Mouse (Mus musculus) G1E (cell line): ENCODE data around the gene Clp1.

Experiments
- CTCF ChIP-seq: IDR thresholded peaks from 2 replicates; pipeline ENCODE4 v1.5.1; 2012; ENCODE audit warnings: low read depth, low read length, inconsistent platforms, mixed read lengths
- GATA1 ChIP-seq: IDR thresholded peaks from 2 replicates; pipeline ENCODE4 v1.6.1; 2012; ENCODE audit warnings: borderline replicate concordance, low read length, inconsistent platforms, mixed read lengths
- TAL1 ChIP-seq: conservative IDR thresholded peaks from 2 replicates; pipeline ENCODE4 v1.6.1; 2012; ENCODE audit warnings: low read depth, low read length, inconsistent platforms, mixed read lengths

DNA sequence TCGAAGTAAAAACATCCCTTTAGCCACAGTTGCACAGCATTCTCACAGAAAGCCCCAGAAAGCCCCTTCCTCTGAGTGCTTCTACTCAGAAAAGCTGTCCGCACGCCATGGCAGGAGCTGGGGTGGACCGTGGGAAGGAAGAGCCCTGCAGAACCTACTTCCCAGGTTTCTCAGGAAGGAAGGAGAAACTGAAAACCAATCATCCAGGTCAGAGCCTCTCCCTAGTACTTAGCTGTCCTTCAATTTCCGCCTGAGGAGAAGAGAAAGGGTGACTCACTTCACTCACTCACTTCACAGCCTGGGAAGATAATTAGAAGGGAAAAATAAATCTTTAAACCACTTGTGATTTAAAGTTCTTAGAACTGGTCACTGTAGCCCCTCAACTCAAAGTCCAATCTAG is 22.8 kb downstream of the Clp1 start:
- no peak for TF ChIP-seq CTCF
- no peak for TF ChIP-seq TAL1
- no peak for TF ChIP-seq GATA1
